Mouse (Mus musculus) MN1 (cell line): ENCODE data around the gene Map7d2.
"Not testable (repeated sequence)": the region's sequence is repeated elsewhere in the genome, so short reads cannot be mapped to it uniquely, and the experiment has no call there.

Source experiments
- DNase-seq: peaks from one replicate; pipeline ENCODE4 v3.0.0-alpha.2; 2016; ENCODE audit warnings: low spot score

Map7d2 gene

DNA sequence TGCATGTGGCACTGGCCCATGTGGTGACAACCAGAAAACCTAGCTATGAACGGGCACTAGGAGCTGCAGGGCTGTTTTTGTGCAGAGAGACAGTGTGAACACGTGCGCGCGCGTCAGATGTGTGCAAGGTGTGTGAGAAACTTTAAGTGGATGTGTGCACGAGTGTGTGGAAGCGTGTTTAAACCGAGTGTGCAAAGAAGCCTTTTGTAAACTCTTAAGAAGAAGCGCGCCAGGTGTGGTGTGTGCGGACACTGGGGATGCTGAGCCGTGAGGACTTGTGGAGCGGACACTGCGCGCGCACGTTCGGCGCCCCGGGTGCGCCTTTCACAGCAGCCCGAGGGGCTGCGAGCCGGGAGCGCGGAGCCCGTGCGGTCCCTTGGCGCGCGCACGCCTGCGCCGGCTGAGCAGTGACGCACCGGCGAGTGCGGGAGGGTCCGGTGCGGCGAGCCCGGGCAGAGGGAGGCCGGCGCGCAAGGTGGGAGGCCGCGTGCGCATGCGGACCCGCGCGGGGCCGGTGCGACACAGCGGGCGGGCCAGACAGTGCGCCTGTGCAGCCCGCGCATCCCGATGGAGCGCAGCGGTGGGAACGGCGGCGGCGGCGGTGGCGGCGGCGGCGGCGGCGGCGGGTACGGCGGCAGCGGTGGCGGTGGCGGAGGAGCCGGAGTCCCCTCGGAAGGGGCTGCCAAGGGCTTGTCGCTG, at the start of gene Map7d2:
Gene Map7d2 (plus strand): TSS at position 443 of the 699 bp plus-strand sequence.
- DNase-seq: peak; percentile 53

DNA sequence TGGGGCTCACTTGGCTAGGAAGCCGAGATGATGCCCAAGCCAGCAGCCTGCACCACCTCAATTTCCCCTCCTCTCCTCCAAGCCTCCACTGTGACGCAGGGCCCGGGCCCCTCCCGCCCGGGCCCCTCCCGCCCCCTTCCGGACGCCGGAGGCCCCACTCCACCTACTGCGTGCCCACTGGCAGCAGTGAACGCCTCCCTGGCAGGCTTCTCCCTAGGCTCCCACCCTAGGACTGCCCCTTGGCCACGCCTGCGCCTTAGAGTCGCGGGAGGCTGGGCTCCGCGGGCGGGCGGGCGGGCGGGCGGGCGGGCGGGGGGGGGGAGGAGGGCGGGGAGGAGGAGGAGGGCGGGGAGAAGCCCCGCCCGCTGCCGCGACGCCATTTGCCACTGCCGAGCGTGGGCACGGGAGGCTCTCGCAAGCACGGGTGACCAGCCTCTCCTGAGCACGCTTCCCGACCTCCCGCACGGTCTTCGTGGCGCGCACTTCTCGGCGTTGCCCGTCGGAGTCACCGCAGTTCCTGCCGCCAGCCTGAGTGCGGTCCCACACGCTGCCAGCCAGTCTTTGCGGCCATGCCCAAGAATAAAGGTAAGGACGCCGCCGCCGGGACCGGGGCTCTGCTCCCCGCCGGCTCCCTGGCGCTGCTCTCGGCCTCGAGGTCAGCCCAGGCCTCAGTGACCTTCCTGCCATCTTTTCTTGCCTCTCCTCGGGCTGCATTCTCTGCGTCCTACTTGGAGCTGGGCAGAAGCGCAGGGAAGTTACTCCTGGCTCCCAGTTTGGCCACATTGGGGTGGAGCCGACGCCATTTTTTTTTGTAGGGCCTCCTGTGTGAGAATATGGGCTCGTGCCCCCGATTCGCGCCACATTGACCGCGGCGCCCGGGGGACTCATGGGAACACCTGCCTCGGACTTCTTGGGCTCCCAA, 42.3 kb upstream of the Map7d2 start, which contains the start of gene Eif1ax:
Gene Eif1ax (plus strand): TSS at position 348 of the 922 bp plus-strand sequence.
- DNase-seq: peak; percentile 87

DNA sequence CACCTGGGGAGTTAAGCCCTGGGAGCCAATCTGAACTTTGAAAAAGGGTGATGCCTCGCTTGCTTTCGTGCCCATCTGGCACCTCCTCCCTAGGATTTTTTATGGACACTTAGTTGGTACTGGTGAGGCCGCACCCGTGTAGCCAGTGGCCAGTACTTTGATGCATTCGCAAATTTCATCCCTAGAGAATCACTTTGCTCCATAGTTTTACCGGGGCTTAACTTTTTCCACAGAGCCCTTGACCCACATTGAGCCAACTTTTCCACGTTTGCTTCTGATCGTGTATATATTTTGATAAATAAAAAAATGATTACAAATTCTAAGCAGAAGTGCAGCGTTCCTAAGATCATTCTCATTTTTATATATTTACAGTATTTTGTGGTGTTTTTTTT, 41.6 kb upstream of the Map7d2 start:
- DNase-seq: no peak

DNA sequence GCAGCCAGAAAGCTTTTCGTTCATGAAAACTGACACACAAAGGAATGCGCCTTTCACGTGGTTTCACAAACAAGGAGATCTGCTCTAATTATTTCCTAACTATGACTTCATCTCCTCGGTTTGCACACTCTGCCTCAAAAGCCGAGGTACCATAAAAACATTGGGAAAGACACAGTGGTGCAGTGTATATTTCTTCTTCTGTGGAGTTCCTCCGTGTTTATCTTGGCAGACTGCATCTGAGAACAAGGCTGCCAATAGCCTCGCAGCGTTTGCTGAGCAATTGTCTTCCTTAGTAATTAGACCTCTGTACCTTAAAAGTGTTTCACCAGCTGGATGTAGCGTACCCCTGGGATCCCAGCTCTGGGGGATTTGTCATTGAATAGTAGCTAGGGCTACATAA, 27.3 kb upstream of the Map7d2 start:
- DNase-seq: no peak

DNA sequence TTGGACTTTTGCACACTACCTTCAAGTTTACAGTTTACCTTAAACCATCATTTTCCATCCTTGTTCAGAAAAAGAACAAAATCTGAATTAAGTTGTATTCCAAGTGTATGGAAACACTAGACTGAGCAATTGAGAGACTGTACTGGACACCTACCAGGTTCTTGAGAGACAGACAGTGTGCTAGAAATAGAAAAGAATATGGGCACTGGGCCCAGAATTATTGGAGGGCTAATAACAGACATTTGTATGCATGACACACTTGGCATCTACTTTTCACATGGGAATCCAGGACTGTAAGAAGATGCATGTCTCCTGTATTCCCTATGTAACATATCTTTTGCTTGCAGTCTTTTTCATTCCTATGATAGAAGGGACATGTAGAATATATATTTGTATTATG, 25.4 kb upstream of the Map7d2 start:
- no peak for DNase-seq

DNA sequence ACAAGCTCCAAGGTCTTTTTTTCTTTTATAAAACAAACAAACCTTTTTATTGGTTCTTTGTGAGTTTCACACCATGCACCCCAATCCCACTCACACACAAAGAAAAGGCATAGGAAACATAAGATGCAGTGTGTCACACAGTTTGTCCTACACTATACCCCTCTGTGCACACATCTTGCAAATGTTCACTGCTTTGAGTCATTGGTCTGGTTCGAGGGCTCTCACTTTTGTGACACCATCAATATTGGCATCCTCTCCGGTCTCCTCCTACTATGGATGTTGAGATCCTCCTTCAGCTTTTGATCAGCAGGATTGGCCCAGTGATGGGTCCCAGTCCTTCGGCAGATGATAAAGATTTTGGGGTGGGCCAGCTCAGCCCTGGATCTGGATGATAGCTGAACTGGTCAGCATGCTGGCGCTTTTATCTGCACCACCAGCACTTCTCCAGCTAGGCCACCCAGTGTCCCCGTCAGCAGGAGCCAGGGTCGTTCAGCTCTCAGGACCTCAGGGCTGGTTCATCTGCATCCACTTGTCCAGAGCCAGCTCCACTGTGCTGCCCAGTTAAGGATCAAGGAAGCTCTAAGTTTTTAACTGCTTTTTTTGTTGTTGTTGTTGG, 23.9 kb upstream of the Map7d2 start:
- no peak for DNase-seq

DNA sequence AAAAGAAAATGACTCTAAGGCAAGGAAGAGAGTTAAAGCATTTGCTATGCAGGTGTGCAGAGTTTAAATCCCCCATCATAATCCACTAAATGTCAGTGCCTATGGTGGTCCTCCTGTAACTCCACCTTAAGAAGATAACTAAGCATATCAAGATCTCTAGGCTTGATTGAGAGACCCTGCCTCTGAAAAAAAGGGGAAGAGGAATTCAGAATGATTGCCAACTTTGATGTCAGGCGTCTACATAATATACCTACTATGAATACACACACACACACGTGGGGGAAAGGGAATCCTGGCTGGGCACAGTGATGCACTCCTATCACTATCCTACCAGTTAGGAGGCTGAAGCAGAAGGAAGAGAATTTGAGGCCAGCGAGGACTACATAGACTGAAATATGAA, 23.1 kb upstream of the Map7d2 start:
- DNase-seq: no peak

DNA sequence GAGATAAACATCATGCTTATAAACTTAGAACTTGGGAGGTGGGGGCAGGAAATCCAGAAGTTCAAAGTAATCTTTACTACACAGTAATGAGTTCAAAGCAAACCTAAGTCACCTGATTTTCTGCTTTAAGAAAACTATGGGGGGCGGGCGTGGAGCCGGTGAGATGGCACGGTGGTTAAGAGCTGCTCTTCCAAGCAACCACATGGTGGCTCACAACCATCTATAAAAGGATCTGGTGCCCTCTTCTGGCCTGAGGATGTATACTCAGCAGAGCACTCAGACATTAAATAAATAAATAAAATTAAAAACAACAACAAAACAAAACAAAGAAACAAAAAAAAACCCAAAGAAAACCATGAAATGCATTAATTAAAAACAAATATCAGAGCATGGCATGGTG, 5.1 kb upstream of the Map7d2 start:
- DNase-seq: peak; percentile 31

DNA sequence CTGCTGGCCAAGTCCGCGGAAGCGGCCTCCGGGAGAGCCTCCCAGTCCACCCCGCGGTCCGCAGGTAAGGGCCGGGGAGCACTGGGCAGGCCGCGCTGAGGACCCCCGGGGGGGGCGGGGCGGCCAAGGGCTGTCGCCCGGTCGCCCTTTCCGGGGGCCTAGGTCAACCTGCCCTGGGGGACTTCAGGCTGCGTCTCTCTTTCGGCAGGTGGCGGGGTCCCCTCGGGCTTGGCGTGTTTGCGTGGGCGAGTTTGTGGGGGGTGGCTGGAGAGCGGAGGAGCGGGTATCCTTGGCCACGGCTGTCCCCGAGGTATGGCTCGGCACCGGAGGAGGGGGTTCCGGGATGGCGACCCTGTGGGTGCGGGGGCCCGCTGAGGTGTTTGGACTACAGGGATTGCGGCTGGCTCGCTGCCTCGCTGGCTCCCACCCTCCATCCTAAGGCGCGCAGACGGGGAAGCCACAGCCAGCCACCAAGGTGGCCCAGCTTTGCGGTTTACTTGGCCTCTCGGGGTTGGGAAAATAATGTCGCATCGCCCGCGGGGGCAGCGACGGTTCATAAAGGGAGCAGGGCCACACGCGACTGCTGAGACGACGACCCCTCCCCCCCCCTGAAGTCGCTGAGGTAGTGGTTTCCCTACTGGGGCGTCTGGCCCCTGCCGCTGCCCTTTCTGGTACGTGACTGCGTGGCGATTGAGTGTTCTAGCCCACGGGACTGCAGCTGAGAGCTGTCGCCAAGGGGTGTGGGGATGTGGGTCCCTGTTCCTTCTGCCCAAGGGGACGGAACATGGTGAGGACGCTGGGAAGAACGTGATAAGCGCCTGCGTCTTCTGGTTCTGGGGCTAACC, 679 bp downstream of the Map7d2 start:
- peak; percentile 7 for DNase-seq

DNA sequence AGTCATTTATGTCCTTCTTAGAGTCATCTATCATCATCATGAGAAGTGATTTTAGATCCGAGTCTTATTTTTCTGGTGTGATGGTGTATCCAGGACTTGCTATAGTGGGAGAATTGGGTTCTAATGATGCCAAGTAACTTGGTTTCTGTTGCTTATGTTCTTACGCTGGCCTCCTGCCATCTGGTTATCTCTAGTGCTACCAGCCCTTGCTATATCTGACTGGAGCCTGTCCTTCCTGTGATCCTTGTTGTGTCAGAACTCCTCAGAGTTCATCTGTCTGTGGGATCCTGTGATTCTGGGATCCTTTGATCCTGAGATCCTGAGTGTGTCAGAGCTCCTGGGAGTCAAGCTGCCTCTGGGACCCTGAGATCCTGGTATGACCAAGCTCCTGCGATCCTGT, 16.1 kb downstream of the Map7d2 start:
- not testable (repeated sequence) for DNase-seq

DNA sequence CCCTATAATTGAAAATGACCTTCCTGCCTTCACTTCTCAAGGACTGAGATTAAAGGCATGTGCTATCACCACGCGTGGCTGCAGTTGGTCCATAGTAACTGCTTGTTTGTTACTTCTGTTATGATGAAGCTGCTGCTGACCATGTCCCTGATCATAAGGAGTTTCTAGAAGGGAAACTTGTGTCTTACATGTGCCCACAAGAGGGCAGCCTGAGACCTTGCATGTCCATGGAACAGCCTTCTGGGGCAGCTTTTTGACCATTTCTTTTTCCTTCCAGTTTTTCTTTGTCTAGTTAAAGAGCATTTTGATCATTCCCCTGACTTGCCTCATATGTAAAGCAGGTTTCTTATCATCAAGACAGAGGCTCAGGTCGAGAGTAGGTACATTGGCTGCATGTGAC, 27.8 kb downstream of the Map7d2 start:
- DNase-seq: peak; percentile 44

DNA sequence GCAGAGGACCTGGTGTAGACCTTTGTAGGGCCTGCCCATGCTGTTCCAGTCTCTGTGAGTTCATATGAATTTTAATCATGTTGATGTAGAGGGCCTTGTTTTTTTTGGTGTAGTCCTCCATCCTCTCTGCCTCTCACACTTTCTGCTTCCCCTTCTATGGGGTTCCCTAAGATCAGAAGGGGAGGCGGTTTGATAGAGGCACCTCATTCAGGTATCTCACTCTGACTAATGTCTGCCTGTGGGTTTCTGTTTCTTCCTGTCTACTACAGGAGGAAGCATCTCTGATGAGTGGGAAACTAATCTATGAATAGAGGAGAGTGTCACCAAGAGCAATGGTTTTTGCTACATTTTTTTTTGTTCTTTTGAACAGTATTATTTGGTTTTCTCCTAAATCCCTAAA, 32.8 kb downstream of the Map7d2 start:
- no peak for DNase-seq

DNA sequence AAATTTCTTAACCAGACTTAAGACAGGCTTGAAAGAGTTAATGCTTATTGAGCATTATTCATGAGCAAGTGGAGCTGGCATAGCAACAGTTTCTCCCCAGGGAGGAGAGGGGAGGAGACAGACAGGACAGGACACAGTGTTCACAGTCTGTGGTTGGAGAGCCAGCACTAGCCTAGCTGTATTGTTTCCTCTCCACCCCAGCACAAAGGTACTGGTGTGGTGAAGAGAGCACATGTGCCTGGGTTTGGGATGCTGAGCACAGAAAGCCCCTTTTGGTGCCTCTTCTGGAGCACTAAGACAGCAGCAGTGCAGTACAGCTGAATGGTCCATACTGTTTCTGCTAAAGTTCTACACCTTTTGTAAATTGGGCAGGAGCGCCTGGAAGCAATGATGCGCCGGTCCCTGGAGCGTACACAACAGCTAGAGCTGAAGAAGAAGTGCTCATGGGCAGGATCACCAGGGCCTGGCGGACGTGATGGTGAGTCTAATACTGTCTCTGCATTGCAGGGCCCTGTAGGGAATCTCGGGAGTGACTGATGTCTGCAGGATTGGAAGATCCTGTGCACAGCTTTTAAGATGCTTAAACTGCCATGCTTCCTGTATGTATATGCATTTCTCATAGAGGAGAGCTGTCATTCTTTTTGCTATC, 44.8 kb downstream of the Map7d2 start:
- DNase-seq: peak; percentile 19

DNA sequence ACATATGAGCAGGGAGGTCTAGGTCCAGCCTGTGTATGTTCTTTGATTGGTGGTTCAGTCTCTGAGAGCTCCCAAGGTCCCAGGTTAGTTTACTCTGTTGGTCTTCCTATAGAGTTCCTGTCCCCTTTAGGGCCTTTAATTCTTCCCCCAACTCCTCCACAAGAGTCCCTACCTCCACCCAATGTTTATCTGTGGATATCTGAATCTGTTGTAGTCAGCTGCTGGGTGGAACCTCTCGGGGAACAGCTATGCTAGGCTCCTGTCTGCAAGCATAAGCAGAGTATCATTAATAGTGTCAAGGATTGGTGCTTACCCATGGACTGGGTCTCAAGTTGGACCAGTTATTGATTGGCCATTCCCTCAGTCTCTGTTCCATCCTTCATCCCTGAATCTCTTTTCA, 60.4 kb downstream of the Map7d2 start:
- no peak for DNase-seq

DNA sequence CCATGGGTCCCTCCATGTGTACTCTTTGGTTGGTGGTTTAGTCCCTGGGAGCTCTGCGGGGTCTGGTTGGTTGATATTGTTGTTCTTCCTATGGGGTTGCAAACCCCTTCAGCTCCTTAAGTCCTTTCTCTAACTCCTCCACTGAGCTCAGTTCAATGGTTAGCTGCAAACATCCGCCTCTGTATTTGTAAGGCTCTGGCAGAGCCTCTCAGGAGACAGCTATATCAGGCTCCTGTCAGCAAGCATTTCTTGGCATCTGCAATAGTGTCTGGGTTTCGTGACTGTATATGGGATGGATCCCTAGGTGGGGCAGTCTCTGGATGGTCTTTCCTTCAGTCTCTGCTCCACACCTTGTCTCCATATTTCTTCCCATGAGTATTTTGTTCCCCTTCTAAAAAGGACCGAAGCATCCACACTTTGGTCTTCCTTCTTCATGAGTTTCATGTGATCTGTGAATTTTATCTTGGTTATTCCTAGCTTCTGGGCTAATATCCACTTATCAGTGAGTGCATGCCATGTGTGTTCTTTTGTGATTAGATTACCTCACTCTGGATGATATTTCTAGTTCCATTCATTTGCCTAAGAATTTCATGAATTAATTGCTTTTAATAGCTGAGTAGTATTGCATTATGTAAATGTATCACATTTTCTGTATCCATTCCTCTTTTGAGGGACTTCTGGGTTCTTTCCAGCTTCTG, 64.0 kb downstream of the Map7d2 start:
- not testable (repeated sequence) for DNase-seq

DNA sequence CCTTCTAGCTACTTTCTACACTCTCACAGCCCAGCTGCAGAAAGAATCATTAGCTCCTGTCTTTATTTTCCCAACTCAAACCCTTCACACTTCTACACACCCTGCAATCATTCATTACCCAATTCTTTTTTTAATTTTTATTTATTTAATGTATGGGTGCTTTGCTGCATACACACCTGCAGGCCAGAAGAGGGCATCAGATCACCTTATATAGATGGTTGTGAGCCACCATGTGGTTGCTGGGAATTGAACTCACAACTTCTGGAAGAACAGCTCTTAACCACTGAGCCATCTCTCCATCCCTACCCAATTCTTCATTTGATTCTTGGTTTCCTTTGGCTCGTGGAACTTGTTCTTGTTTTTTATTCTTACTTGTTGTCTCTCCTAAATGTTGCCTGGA, 69.9 kb downstream of the Map7d2 start:
- DNase-seq: no peak

DNA sequence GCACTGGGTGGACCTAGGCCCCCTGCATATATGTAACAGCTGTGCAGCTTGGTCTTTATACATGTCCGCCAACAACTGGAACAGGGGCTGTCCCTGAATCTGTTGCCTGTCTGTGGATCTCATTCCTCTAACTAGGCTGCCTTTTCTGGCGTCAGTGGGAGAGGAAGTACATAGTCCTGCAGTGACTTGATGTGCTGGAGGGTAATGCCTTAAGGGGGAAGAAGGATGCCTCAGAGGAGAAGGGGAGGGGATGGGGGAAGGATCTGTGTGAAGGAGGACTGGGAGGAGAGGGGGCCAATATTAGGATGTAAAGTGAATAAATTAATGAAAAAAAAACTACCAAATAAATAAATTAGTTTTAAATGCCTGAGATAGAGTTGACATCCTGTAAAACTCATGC, 88.8 kb downstream of the Map7d2 start:
- DNase-seq: no peak

DNA sequence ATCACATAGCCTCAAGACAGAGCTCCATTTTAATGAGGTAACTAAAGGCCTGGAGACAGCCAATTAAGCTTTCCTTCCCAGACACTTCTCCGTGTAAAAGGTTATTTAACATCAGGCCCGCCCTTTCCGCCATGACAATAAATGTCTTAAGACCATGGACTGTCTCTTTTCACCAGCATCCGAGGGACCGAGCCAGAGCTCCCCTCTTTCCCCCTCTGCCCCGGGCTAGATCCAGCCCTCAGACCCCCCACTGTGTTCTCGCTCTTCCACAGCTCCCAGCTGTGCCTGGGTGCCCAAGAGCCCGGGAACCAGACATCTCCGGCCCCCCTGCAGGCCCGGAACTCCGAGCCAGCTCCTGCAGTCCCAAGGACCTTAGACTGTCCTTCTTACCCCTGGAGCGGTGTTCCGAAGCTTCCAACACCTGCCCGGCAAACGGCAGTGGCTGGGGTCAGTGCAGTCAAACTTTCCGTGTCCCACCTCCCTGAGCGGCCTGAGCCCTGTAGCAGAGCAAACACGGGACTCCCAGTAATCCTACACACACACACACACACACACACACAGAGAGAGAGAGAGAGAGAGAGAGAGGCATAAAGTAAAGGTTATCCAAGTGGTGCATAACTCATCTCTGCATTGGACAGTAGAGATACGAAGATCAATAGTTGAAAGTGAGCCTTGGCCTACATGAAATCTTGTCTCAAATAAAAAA, 94.1 kb downstream of the Map7d2 start:
- DNase-seq: no peak

DNA sequence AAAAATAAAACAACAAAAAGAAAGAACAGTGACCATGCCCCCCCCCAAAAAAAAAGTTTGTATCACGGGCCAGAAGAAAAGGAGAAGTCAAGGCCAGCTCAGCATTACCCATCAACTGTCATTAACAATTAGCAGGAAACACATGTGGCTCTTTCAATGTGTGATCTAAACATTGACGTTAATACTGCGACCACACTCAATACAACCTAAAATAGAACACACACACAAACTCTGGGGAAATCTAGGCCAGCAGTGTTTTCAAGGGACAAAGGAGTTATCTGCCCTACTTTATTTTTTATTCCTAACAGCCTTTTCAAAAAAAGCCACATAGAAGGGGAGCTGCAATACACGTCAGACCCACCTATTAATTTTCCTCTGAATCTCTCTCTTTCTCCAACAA, 94.7 kb downstream of the Map7d2 start:
- DNase-seq: no peak
